Mouse (Mus musculus) lung, postnatal 0 days (tissue): Measurements from ENCODE around the gene Tas2r139. TPM values are rescaled to one million over a fixed set of nuclear protein-coding genes. Genes with fewer than 3 reads are reported as not detected.
"Not testable (repeated sequence)": the region's sequence is repeated elsewhere in the genome, so short reads cannot be mapped to it uniquely, and the experiment has no call there.

Experiments
- ATAC-seq: fragments of 200-750 bp; cut with Nextera tagmentation; 2 replicates; pipeline ENCODE4 v1.8.0; 2017; ENCODE audit warnings: moderate library complexity
- DNase-seq: peaks from one replicate; pipeline ENCODE4 v3.0.0-alpha.2; 2016; ENCODE audit warnings: low spot score
- H3K27ac ChIP-seq: fragments of 300-500 bp; sonication (generic); 2 replicates; pipeline ENCODE4 v1.5.1; 2014; ENCODE audit warnings: antibody characterized with exemption, mild to moderate bottlenecking, low read length, mixed read lengths
- H3K27me3 ChIP-seq: fragments of 300-500 bp; sonication (generic); replicated peaks from 2 replicates; pipeline ENCODE4 v1.6.1; 2014; ENCODE audit warnings: low read length, mixed read lengths; ENCODE audit not compliant: insufficient read depth
- H3K36me3 ChIP-seq: fragments of 300-500 bp; sonication (generic); 2 replicates; pipeline ENCODE4 v1.6.1; 2014; ENCODE audit warnings: low read length, mixed read lengths; ENCODE audit not compliant: insufficient read depth
- H3K4me1 ChIP-seq: fragments of 300-500 bp; sonication (generic); 2 replicates; pipeline ENCODE4 v1.6.1; 2014; ENCODE audit warnings: antibody characterized with exemption, low read depth, low read length, mixed read lengths; ENCODE audit not compliant: insufficient read depth
- H3K4me2 ChIP-seq: fragments of 300-500 bp; sonication (generic); replicated peaks from 2 replicates; pipeline ENCODE4 v1.6.1; 2014; ENCODE audit warnings: low read depth, mild to moderate bottlenecking, low read length, moderate library complexity, mixed read lengths
- H3K4me3 ChIP-seq: fragments of 300-500 bp; sonication (generic); 2 replicates; pipeline ENCODE4 v1.5.1; 2014; ENCODE audit warnings: low read depth, low read length
- H3K9ac ChIP-seq: fragments of 300-500 bp; sonication (generic); replicated peaks from 2 replicates; pipeline ENCODE4 v1.6.1; 2014; ENCODE audit warnings: low read depth, mild to moderate bottlenecking
- H3K9me3 ChIP-seq: fragments of 300-500 bp; sonication (generic); 2 replicates; pipeline ENCODE4 v1.6.1; 2016; ENCODE audit warnings: low read length, mixed read lengths
- CTCF ChIP-seq: IDR thresholded peaks from 2 replicates; pipeline ENCODE4 v1.5.1; 2016; ENCODE audit warnings: antibody characterized with exemption, mild to moderate bottlenecking
- EP300 ChIP-seq: IDR thresholded peaks from 2 replicates; pipeline ENCODE4 v1.6.1; 2016; ENCODE audit warnings: antibody characterized with exemption, mild to moderate bottlenecking, control low read depth
- WGBS: fragments of 180-500 bp; shearing (Covaris S2); extraction: QIAGEN DNeasy Blood & Tissue Kit; methylation state at CpG from one replicate; pipeline ENCODE4 v1.1.7; 2014; 5-methylcytosine and 5-hydroxymethylcytosine counted together
- polyA plus RNA-seq: library from polyadenylated mRNA; unstranded; fragments of >200 nt; fragmentation: Nextera tagmentation; extraction: Ambion mirVana; gene quantifications from 2 replicates; pipeline ENCODE4 v1.2.1, GENCODE M21; 2015

The Tas2r139 gene
- not detected in 2 replicates for polyA plus RNA-seq

GRCm38 (mm10) chr6:42140636-42141035, at the start of gene Tas2r139:
TSS of gene Tas2r139 (plus strand) at chr6:42140936.
- ATAC-seq = no peak
- 62% methylated on average over 3 of the region's 3 CpGs for WGBS
- Histone ChIP-seq H3K4me2 (no peak within 1 kb of the TSS), H3K36me3 (no peaks in the 10 kb centered on the region), H3K4me1 (no peaks in the 10 kb centered on the region), H3K27ac (no peak within 1 kb of the TSS), H3K4me3 (no peak within 1 kb of the TSS), H3K27me3 (no peaks in the 10 kb centered on the region), H3K9ac (no peak within 1 kb of the TSS), H3K9me3 (no peaks in the 10 kb centered on the region)
- no peak for DNase-seq
- TF ChIP-seq CTCF = no peak
- TF ChIP-seq EP300 = no peak

DNA sequence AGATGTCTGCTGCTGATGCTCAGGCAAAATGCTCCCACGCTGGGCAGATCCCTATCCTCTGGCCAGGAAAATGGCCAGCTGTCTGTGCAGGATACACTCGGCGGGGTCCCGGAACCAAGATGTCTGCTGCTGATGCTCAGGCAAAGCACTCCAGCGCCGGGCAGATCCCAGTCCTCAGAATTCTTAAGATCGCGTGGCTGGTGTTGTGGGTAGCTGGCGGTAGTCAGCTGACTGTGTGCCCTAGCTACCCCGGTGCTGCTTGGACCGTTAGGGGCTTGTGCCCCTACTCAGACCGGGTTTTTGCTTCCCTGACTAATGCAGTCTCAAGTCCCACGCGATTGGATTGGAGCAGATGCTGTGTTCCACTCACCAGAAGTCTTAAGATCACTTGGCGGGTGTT, 10.4 kb downstream of the Tas2r139 start:
- DNase-seq, H3K9ac ChIP-seq, H3K36me3 ChIP-seq, H3K4me1 ChIP-seq, H3K9me3 ChIP-seq, H3K4me2 ChIP-seq, H3K27ac ChIP-seq, H3K4me3 ChIP-seq, ATAC-seq, H3K27me3 ChIP-seq: not testable (repeated sequence)
- WGBS = 73% methylated on average over 14 of the region's 15 CpGs

- ATAC-seq = no peak
- TF ChIP-seq CTCF = no peak
- TF ChIP-seq EP300 = no peak
- Histone ChIP-seq H3K9me3 (no peaks in the 10 kb centered on the region), H3K4me2 (no peak overlapping the region), H3K27ac (no peak overlapping the region), H3K4me3 (no peak overlapping the region), H3K9ac (no peak overlapping the region), H3K4me1 (no peaks in the 10 kb centered on the region), H3K27me3 (no peaks in the 10 kb centered on the region), H3K36me3 (no peaks in the 10 kb centered on the region)
- WGBS = 59% methylated on average over 1 of the region's 1 CpGs
- DNase-seq = no peak
Measured at GRCm38 (mm10) chr6:42182462-42182861, 41.7 kb downstream of the Tas2r139 start.

GRCm38 (mm10) chr6:42186230-42186629, 45.5 kb downstream of the Tas2r139 start:
- Histone ChIP-seq H3K4me3 (no peak overlapping the region), H3K27me3 (no peaks in the 10 kb centered on the region), H3K27ac (no peak overlapping the region), H3K9me3 (no peaks in the 10 kb centered on the region), H3K36me3 (no peaks in the 10 kb centered on the region), H3K4me1 (no peaks in the 10 kb centered on the region), H3K4me2 (no peak overlapping the region), H3K9ac (no peak overlapping the region)
- DNase-seq (no peak), ATAC-seq (no peak)
- TF ChIP-seq EP300 (no peak), CTCF (peak; percentile 22)
- WGBS = 33% methylated on average over 3 of the region's 3 CpGs

Other genes with a start within 250 kb of the Tas2r139 start
- not detected in 2 replicates for gene Sval1, start 189.3 kb upstream of the Tas2r139 start, polyA plus RNA-seq
- gene Sval3, start 172.8 kb upstream of the Tas2r139 start, polyA plus RNA-seq = not detected in 2 replicates
- not detected in 2 replicates for gene Sva, start 102.5 kb upstream of the Tas2r139 start, polyA plus RNA-seq
- gene Tas2r144, start 74.4 kb downstream of the Tas2r139 start, polyA plus RNA-seq = not detected in 2 replicates
- gene Gstk1, start 105.0 kb downstream of the Tas2r139 start, polyA plus RNA-seq = 94.8 and 105 TPM in 2 replicates
- gene Tmem139, start 121.0 kb downstream of the Tas2r139 start, polyA plus RNA-seq = 22.9 and 26.5 TPM in 2 replicates
- 29.0 and 33.1 TPM in 2 replicates for gene Casp2, start 124.0 kb downstream of the Tas2r139 start, polyA plus RNA-seq
- 0.05 TPM in 1 of 2 replicates, not detected in the other for gene Clcn1, start 145.7 kb downstream of the Tas2r139 start, polyA plus RNA-seq
- gene Fam131b, start 183.7 kb downstream of the Tas2r139 start, polyA plus RNA-seq = not detected in 2 replicates
- 166 and 183 TPM in 2 replicates for gene Zyx, start 208.7 kb downstream of the Tas2r139 start, polyA plus RNA-seq
- 21.8 TPM in 2 replicates for gene Epha1, start 232.3 kb downstream of the Tas2r139 start, polyA plus RNA-seq